Mouse (Mus musculus) telencephalon, adult 2 months (tissue): ENCODE data around the gene Col6a6.

Experiments used
- DNase-seq: peaks from one replicate; pipeline ENCODE4 v3.0.0-alpha.2; 2011; ENCODE audit warnings: low read depth, low spot score

The Col6a6 gene

DNA sequence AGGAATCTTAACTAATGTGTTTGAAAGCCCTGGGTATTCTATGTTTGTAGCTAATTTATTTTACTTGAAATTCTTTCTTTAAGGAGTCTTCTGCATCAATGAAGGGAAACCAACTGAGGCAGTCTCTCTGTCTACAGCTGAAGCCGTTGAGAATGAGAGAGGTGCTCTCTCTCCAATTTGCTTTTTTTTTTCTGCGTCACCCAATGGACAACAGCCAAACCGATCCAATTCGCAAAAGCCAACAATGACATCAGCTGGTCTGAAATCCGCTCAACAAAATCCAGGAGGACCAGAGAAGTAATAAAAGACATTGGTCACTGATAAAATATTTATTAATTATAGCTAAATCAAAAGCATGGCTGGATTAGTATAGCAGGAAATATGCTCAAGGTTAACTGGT is 26.5 kb downstream of the Col6a6 start:
- DNase-seq = no peak

DNA sequence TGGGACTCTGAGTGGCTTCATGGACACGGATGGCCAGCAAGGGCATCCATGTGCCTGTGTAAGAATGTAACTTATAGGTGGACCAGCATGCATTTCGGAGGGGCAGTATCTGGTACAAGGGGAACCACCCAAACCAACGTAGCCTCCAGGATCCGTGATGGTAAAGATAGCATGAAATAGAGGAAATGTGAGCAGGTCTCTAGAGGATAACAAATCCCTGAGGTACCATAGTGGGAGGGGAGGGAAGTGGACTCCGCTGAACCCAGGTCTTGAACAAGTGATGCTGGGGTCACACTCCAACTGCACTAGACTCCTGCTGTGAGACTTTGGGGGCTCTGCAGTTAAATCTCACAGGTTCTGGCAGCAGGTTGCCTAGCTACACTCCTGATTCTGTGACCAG is 27.7 kb downstream of the Col6a6 start:
- DNase-seq = no peak

DNA sequence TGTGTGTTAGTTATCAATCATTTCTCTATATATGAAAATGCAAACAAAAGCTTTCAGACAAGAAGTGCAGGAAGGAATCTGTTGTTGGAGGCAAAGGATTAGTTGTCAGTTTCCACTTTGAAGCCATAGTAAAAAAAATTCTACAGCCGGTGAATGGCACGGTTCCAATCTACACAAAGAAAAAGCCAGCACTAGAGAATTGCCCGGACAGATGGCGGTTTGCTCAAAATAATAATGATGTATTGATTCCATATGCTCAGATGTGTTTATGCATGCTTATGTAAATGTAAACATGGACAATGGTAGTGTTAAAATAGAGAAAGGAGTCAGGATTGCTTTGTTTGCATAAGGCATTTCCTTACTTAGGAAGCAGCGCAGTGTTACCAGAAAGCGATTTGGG is 31.8 kb downstream of the Col6a6 start:
- no peak for DNase-seq

DNA sequence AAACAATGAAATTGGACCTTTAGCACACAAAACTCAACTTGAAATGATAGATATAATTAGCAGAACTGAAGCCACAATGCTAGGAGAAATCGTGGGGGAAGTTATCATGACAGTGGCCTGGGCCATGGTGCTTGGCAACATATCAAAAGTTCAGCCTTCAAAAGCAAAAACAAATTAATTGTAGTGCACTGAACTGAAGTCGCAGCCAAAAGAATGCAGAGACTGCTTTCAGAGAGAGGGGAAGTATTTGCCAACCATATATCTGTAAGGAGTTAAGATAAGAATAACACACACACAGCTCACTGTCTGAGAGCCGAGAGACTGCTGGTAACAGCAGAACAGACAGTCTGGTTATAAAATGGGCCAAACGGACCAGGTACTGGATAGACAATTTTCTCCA is 33.0 kb downstream of the Col6a6 start:
- no peak for DNase-seq

DNA sequence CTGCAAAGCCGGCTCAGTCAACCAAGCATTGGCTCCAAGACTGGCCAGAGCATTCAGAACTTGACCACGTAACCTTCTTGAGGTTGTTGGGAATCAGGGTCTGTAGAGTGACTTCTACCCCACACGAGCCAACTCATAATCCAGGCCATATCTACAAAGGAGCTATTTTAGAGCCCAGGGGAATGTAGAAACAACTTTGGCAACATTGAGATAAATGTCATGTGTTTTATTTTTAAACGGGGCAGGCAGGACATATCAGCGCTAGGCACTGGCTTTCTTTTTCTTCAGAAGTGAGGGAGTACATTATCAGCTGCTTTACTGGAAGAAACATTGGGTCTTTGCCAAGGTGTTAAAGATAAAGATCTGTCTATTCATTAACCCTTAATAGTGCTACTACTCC is 36.1 kb downstream of the Col6a6 start:
- no peak for DNase-seq

DNA sequence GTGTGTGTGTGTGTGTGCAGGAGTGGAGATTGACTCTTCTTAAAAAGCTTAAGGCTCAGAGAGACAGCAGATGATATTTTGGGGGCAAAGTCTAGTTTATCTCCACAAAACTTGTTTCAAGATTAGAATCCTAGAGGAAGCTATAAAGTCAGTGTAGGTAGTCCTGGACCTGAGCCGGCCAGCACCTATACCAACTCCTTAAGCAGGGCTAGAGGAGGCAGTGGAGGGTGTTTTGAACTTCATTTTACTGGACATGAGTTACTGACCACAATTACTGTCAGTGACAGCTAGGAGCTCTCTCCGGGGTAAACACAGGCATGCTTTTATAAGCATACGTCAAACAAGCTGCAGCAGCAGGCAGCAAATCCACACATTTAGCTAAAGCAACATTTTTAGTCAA is 39.8 kb downstream of the Col6a6 start:
- no peak for DNase-seq

DNA sequence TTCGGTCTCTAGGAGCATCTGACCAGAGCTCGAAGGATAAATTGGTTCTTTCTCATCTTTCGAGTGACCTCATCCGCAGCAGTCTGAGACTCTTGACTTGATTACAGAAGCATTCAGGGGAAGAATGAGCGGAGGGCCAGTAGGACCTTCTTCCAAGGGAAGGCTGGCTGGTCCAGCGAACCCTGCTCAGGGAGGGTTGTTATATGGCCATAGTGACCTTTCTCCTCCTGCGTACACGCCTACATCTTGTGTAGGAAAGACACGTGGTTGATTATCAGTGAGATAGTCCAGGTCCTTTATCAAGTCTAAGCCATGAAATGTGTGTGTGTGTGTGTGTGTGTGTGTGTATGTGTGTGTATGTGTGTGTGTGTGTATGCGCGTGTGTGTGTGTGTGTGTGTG is 40.2 kb downstream of the Col6a6 start:
- DNase-seq = no peak

DNA sequence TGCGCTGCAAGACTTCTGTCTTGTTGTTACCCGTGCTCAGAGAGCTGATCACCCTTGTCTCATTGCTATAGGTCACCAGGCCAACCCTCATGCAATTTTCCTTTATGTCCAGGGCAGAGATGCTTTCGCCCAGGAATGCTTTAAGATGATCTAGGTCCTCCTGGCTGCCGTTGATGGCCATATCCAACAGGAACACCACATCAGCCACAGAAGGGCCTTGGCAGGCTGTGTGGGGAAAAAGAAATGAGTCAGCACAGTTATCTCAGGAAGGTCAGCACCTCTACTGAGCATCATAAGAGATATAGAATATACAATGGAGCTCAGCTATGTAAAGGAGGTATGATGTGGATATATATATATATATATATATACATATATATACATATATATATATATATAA is 43.9 kb downstream of the Col6a6 start:
- DNase-seq = no peak

DNA sequence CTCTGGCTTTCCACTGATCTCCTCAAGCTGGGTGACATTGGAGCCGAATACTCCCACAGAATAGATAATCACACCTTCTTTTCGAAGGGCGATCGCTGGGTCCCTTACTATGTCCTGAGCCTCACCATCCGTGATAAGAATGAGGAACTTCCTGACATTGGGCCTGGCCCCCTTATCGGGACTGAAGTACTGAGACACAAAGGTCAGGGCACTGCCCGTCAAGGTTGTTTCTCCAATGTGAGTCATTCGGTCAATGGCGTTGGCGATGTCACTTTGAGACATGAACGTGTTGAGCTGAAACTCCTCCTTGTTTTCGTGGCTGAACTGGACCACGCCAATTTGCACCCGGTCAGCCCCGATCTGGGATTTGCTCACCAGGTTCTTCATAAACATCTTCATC is 47.3 kb downstream of the Col6a6 start:
- no peak for DNase-seq

DNA sequence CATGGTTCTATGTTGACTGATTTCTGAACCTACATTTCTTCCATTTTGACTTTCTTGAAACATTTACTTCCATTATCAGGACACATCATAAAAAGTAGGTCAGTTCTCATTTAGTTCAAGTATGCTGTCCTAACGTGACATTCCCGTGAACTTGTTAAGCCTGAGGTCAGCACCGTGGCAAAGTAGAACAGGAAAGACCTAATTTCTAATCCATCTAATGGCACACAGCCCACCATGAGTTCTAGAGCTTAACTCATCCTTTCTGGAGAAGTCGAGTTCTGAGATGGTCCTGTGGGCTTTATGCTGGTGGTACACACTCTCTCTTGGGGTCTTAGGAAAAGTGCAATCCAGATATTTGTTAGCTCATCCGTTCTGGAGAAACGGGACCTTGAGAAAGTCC is 49.2 kb downstream of the Col6a6 start:
- no peak for DNase-seq

DNA sequence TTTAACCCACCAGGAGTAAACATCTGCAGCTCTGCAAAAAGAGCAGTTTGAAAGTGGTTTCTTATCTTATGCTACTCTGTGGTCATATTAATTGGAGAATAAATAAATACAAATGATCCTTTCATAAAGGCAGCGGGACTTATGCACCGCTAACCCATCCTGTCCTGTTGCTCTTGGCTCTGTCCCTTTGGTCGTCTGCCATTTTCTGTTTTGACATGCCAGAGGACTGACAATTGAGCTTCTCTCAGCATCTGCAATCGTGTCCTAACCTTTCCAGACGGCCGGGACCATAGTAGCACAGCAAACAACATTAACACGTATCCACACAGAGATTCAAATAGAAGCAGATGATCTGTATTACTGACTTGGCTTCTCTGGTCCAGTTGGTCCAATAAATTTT is 53.1 kb downstream of the Col6a6 start:
- DNase-seq = no peak

DNA sequence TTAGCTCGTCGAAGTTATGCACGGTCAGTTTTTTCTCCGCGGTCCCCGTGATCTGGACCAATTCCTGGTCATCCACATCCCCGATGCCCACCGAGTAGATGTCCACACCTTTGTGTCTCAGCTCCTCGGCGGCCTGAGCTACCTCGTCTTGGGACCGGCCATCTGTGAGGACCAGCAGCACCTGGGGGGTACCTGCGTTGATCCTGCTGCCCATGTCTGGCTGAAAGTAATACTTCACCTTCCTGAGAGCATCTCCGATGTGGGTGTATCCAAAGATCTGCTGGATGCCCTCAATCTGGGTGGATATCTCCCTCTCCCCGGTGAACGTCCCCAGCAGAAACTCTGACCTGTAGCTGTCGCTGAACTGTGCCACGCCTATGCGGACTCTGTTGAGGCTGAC is 53.6 kb downstream of the Col6a6 start:
- DNase-seq = no peak

DNA sequence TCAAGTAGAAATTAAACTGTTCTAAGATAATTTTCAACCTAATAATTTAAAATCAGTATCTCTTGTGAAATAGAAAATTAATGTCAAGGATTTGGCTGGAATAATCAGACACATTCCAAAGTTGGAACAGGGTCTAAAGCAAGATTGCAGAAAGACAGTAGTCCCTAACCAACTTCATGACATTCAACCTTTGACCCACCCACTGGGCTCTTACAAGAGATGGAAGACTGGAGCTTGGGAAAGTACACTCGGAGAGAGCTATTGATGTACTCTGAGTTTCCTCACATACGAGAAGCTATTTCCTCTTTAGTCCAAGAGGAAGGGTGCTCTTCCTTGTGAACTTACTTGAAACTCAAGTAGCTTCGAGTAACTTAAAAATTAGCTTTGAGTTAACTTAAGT is 56.6 kb downstream of the Col6a6 start:
- DNase-seq = no peak

DNA sequence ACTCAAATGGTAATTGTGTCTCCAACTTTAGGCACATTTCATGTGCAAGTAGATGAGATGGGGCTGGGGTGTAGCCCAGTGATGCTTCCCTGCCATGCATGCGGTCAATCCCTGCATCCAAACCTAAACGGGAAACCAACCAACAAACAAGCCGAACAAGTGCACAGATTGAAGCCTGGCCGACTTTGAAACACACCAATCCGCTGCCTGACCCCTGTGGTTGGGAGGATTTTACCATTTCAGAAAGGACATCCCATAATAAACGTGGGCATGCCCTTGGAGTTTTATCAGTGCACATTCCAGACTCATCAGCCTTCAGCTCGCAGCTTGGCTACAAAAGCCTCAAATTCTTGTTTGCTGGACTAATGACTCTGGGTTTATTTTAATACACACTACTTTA is 57.3 kb downstream of the Col6a6 start:
- no peak for DNase-seq

DNA sequence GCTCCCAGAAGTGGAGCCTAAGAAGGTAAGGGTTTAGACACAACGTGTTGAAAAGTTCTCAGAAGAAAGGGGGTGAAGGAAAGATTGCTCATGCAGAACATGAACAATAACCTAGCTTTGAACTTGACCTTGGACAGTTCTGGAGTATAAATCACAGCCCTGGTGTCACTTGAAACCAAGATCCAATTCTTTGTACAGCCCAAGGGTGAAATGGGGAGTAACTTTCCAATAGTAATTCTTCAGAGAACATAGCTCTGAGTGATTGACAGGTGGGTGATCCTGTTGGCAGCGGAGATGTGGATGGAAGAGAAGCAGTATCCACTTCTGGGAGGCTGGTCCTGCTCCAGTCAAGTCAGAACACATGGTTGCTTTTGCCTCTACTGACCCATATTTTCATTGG is 62.1 kb downstream of the Col6a6 start:
- DNase-seq = no peak

DNA sequence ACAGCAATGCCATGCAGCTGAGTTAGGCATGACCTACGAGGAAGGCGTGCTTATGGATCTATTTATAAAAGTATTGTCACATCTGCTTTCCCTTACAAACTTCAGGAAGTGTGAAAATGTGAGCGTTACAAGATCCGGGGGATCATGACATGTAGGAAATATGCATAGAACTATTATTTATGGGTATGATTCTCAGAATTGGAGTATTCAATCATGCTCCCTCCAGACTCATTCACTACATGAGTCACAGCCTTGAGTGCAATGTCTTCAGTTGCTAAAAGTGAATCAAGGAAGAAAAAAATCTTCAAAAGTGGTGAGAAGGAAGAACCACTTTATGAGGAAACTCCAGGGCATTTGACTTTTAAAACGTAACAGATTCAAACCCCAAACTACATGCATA is 63.3 kb downstream of the Col6a6 start:
- peak; percentile 9 for DNase-seq

DNA sequence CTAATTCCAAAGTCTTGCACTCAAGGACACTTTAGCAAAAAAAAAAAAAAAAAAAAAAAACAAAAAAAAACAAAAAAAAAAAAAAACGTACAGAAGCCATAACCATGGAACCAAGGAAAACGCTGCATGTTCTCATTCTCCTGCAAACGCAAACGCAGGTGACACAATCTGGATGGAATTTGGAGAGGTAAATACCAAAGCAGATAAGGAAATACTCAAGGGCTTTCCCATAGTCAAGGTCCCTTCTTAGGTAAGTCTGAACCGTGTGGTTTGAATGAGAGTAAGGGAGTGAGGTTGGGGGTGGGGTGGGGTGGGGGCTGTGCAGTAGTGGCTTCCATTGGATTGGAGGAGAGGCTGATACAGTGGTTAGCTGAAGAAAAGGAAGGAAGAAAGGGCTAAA is 63.8 kb downstream of the Col6a6 start:
- no peak for DNase-seq

DNA sequence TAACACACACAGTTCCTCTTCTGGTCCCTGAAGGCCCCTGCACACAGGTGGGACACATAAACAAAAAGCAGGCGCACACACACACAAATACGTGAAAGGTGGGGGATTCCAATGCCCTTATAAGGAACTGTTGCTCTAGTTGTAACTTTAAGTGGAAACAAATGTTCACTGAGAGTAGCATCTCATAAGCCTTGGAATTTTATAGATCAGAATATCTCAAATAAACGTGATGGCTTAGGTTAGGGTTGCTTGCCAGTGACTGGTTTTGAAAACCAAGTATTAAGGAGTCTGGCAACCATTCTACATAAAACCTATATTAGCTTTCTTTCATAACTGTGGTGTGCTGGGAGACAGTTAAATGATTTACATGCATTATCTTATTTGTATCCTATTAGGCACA is 64.3 kb downstream of the Col6a6 start:
- no peak for DNase-seq

DNA sequence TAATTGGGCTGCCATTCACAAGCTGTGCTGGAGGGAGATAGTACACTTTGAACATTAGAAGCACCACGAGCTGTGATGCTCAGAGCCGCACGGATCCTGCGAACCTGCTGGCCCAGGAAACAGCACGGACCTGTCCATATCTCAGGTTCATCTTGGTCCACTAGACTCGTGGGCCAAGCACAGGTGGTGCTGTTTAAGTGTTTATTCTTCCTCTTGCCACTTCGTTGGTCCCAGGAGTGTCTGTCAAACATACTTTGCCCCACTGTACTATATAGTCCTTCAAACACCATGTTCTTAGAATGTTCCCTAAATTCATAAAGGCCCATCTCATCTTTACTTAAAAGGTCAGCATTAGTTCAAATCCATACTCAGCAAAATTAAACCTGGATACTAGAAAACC is 65.7 kb downstream of the Col6a6 start:
- no peak for DNase-seq

DNA sequence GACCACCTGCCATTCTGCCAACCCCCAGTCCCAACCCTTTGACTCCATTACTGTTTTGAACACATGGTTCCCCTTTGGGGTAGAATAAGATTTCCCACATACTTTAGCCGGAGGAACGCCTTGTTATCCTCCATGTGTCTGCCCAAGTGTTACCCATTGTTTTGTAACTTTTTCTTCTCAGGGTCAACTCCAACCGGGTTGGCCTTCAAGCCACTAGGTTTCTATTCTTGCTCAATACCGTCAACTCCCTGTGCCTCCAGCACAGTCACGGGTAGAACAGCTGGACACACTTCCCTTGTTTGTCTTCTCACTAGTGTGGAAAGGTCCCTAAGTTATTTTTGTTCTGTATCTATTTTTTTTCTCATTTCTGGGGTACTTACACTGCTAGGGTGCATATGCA is 69.1 kb downstream of the Col6a6 start:
- no peak for DNase-seq

DNA sequence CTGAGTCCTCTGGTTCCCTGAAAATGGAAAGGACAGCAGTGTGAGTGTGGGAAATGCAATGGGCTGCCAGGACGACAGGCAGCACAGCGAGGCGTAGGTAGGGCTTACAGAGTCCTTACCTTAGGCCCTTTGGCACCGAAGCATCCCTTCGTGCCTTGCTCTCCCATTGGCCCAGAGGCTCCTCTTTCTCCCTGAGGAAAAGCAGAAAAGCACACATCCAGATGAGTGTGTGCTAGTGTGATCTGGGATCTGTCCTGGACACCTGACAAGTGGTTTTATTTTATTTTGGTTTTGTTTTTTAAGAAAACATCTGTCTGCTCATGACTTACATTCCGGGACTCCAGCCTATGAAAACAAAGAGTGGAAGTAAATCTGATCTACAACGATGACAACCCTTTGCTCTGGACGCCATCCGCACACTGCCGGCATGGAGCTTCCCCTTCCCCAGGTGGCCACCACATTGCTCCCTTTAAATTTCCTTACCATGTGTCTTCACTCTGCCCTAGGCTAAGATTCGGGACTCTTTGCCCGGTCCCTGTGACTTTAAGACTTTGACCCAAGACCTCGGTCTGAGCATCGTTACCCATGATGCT is 69.7 kb downstream of the Col6a6 start:
- no peak for DNase-seq

DNA sequence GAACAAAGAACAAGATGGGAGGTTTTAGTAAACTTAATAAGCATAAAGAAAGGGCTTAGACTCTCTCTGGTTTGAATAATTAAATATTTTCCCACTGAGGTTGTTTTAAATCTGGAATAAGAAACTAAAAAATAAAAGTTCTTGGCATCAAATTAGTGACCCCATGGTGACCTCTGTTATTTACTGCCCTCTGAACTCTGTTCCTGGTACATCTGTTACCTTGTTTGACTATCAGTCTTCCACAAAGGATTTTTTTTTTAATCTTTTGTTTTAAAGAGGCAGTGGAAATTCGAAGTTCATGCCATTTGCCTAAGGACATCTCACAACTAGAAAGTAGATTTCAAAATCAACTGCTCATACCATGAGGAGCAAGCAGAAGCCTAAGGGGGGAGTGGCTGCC is 73.7 kb downstream of the Col6a6 start:
- DNase-seq = no peak

DNA sequence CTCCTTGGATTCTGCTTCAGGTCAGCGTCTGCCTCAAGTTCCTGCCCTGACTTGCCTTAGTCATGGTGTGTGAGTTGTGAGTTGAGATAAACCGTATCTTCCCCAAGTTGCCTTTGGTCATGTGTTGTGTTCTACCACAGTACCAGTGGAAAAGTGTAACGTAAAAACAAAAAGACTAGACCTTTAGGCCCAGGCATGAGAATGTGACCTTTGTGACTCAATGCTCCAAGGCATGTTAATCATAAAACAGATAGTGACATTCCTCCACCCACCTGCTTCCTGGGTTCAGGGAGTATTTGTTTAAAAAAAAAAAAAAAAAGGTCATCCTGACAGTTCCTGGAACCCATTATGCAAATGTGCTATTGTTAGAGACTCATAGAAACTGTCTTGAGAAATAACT is 82.1 kb downstream of the Col6a6 start:
- DNase-seq = no peak

DNA sequence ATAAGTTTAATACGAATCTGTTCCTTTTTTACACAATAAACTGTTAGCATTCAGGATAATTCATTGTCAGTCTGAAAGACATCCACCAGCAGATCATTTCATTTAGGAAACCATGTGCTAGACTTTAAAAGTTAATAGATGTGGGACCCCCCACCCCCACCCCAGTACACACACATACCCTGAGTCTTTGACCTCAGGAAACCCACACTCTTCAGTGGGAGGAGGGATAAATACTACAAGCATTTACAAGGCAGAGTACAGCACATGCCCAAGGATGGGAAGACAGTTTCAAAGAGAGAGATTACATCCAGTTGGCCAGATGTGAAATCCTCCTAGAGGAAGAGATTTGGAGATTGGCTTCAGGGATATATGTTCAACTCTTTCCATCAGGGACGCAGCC is 87.5 kb downstream of the Col6a6 start:
- no peak for DNase-seq

DNA sequence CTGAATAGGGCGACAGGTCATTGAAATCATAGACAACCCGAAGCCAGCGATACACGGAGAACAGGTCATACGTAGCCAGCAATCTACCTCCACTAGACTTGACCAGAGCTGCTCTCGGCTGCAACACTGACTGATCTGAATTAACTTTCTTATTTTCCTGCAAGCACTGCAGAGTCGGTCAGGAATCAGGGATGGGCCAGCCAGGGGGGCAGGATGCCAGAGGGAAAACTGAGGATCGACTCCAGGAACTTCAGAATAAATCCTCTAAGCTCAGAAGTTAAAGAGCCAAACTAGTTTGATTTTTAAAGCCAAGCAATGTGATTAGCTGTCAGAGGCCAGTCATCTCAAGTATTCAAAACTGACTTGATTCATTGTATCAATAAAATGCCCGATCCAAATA is 88.5 kb downstream of the Col6a6 start:
- no peak for DNase-seq
